In the genomic region with DNA sequence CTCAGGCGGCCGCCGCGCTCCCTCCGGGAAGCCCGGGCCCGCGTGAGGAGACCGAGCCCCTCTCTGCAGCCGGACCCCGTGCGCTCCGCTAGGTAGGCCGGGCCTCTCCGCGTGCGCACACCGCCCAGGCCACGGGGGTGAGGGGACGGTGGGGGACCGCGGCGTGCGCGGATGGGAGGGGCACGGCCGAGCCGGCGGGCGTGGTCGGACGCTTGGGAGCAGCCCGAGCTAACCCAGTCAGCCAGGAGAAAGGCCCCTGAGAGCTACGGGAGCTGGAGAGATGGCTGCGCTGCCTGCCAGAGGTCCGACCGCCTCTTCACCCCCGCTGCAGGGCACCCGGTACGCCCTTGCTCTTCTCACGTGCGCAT, we compare ENCODE assay signal across 9 mouse cellular contexts. TPM values are rescaled to one million over a fixed set of nuclear protein-coding genes. Genes with fewer than 3 reads are reported as not detected.
DNase-seq lines count a peak whose midpoint lies in the region; ATAC-seq and TF ChIP-seq lines count a peak whose summit lies in the region.
"Had no signal": no experiment of that assay in that cellular context is flagged by ENCODE, and none has a peak within 500 bp of the region (broad histone marks: within the 10 kb centered on the region; RNA-seq: fewer than 3 reads in every experiment).

No protein-coding gene starts in this region.

- 0 out of 4 replicates have a peak, but pooled peaks of 1 of the 2 experiments have one; percentile 0 for TF ChIP-seq CTCF in CH12.LX (conservative IDR thresholded peaks at IDR 0.05 in 1 of 2, IDR thresholded peaks at IDR 0.05 in 1 of 2; ENCODE audit: low read depth in 2 of 2, low read length in 2 of 2)
- no peak for TF ChIP-seq CTCF in cortical plate, adult 2 months (IDR thresholded peaks at IDR 0.05; ENCODE audit: extremely low read depth, insufficient read depth, low read length)

- no peak for TF ChIP-seq RAD21 in CH12.LX (IDR thresholded peaks at IDR 0.05; ENCODE audit: low read depth, low read length)

- peaks cover 5 to 17% of the 10 kb centered on the region in 2 experiments for H3K4me1 ChIP-seq in CH12.LX (ENCODE audit: control insufficient read depth in 1 of 2, insufficient read depth in 2 of 2)
- peaks cover 2% of the 10 kb centered on the region; the same call in 1 of the 2 replicates for H3K4me1 ChIP-seq in cortical plate, adult 2 months (ENCODE audit: control insufficient read depth, insufficient read depth, low read length)
- H3K4me1 ChIP-seq in hindbrain, embryonic 10.5 days (replicated peaks): peaks cover 23% of the 10 kb centered on the region
- H3K4me1 ChIP-seq in liver, embryonic 12.5 days: peaks cover 35% of the 10 kb centered on the region
- peaks cover 23% of the 10 kb centered on the region for H3K4me1 ChIP-seq in neural tube, embryonic 13.5 days (replicated peaks)

- peak overlapping the region; percentile 80 for H3K4me2 ChIP-seq in CH12.LX (ENCODE audit: insufficient read depth, low read depth, poor library complexity, severe bottlenecking)
- peak overlapping the region; percentile 78 for H3K4me2 ChIP-seq in liver, embryonic 12.5 days
- H3K4me2 ChIP-seq in neural tube, embryonic 13.5 days: peak overlapping the region; percentile 93

- under 1% methylated on average over 42 of the region's 42 CpGs for WGBS in hindbrain, embryonic 10.5 days
- whole genome bisulfite sequencing in liver, embryonic 12.5 days (ENCODE audit: insufficient replicate concordance): under 1% methylated on average over 41 of the region's 42 CpGs
- under 1% methylated on average over 42 of the region's 42 CpGs for WGBS in neural tube, embryonic 13.5 days

- H3K9me3 ChIP-seq in CH12.LX (replicated peaks; ENCODE audit: low read length): no peaks in the 10 kb centered on the region
- H3K9me3 ChIP-seq in hindbrain, embryonic 10.5 days: no peaks in the 10 kb centered on the region
- H3K9me3 ChIP-seq in liver, embryonic 12.5 days (replicated peaks): no peaks in the 10 kb centered on the region
- H3K9me3 ChIP-seq in neural tube, embryonic 13.5 days: no peaks in the 10 kb centered on the region

- peaks cover 18% of the 10 kb centered on the region for H3K27me3 ChIP-seq in CH12.LX (replicated peaks)
- peaks cover 5% of the 10 kb centered on the region; the same call in 1 of the 2 replicates for H3K27me3 ChIP-seq in hindbrain, embryonic 10.5 days (ENCODE audit: insufficient read depth, poor library complexity, severe bottlenecking)
- H3K27me3 ChIP-seq in liver, embryonic 12.5 days (replicated peaks): peaks cover 10% of the 10 kb centered on the region; the same call in 1 of the 2 replicates
- H3K27me3 ChIP-seq in neural tube, embryonic 13.5 days: no peaks in the 10 kb centered on the region

- peak overlapping the region; percentile 77 for H3K9ac ChIP-seq in CH12.LX (ENCODE audit: insufficient read depth, low read depth)
- peak overlapping the region; percentile 94 for H3K9ac ChIP-seq in liver, embryonic 12.5 days
- peak overlapping the region; percentile 94 for H3K9ac ChIP-seq in neural tube, embryonic 13.5 days

- no peak for TF ChIP-seq EP300 in CH12.LX (IDR thresholded peaks at IDR 0.05; ENCODE audit: low read length)

- peak; percentile 59 to 72 for DNase-seq in gastrocnemius, postnatal 4 days (ENCODE audit: low spot score in 2 of 2)
- DNase-seq in gastrocnemius, adult 18-20 months (ENCODE audit: low spot score): no peak
- DNase-seq in CH12.LX (ENCODE audit: extremely low read depth): peak; percentile 46
- no peak for DNase-seq in hindbrain, embryonic 10.5 days (ENCODE audit: low spot score)
- DNase-seq in thymus, postnatal 4 days: no peak

- peaks cover 27 to 42% of the 10 kb centered on the region in 2 experiments for H3K36me3 ChIP-seq in CH12.LX (replicated peaks in 1 of 2; ENCODE audit: control insufficient read depth in 1 of 2, insufficient read depth in 1 of 2, low read length in 1 of 2)
- H3K36me3 ChIP-seq in hindbrain, embryonic 10.5 days: peaks cover 41% of the 10 kb centered on the region
- H3K36me3 ChIP-seq in liver, embryonic 12.5 days: peaks cover 39% of the 10 kb centered on the region
- peaks cover 28% of the 10 kb centered on the region for H3K36me3 ChIP-seq in neural tube, embryonic 13.5 days

- peak; percentile 93 for ATAC-seq in liver, embryonic 12.5 days
- peak; percentile 88 for ATAC-seq in neural tube, embryonic 13.5 days (ENCODE audit: low read depth)

- in situ Hi-C loops in CH12.LX (cut with MboI; ENCODE audit: low pct_ligation_motif_present, low pct_unique_long_range_greater_than_20kb, low sequenced_read_pairs): loop anchor here (25.0 kb wide), 1 partner anchor 162 kb away; the partner anchor contains the start of gene Pck1

- dilution Hi-C loops in CH12.LX (cut with MboI; ENCODE audit: extremely low pct_ligation_motif_present, extremely low pct_unique_long_range_greater_than_20kb, low sequenced_read_pairs): no loop called here

- TF ChIP-seq POLR2A in CH12.LX (IDR thresholded peaks at IDR 0.05; ENCODE audit: low read depth, low read length): no peak
- no peak for TF ChIP-seq POLR2A in cortical plate, adult 2 months (IDR thresholded peaks at IDR 0.05; ENCODE audit: extremely low read depth, insufficient read depth, low read length)

- peaks cover 28% of the 10 kb centered on the region for H3K79me2 ChIP-seq in CH12.LX (replicated peaks; ENCODE audit: control insufficient read depth, extremely low read depth, insufficient read depth, poor library complexity, severe bottlenecking)

- 0 out of 2 replicates have a peak overlapping the region, but pooled peaks have one; percentile 18 for H3K27ac ChIP-seq in CH12.LX (ENCODE audit: insufficient read depth, low read depth)
- H3K27ac ChIP-seq in cortical plate, adult 2 months (ENCODE audit: insufficient read depth, low read length): no peak overlapping the region
- H3K27ac ChIP-seq in hindbrain, embryonic 10.5 days: peak overlapping the region; percentile 96
- H3K27ac ChIP-seq in liver, embryonic 12.5 days: peak overlapping the region; percentile 100
- peak overlapping the region; percentile 92 for H3K27ac ChIP-seq in neural tube, embryonic 13.5 days (replicated peaks)

- H3K4me3 ChIP-seq in CH12.LX (replicated peaks in 1 of 3; ENCODE audit: low read depth in 2 of 3, low read length in 2 of 3, poor library complexity in 1 of 3): peak overlapping the region; percentile 69 to 95 (median 91)
- peak overlapping the region; percentile 26 for H3K4me3 ChIP-seq in cortical plate, adult 2 months (ENCODE audit: insufficient read depth, low read length)
- peak overlapping the region; percentile 94 for H3K4me3 ChIP-seq in hindbrain, embryonic 10.5 days
- peak overlapping the region; percentile 93 for H3K4me3 ChIP-seq in liver, embryonic 12.5 days
- peak overlapping the region; percentile 97 for H3K4me3 ChIP-seq in neural tube, embryonic 13.5 days

TF ChIP-seq in CH12.LX, 34 proteins besides CTCF, POLR2A, EP300 and RAD21:
- 0 out of 2 replicates have a peak, but pooled peaks have one; percentile 49 for TF ChIP-seq RCOR1 (conservative IDR thresholded peaks at IDR 0.05; ENCODE audit: low read depth, low read length)
- 0 out of 2 replicates have a peak, but pooled peaks have one; percentile 65 for TF ChIP-seq UBTF (IDR thresholded peaks at IDR 0.05; ENCODE audit: low read depth, low read length)
- TF ChIP-seq ZC3H11A (IDR thresholded peaks at IDR 0.05; ENCODE audit: low read depth, low read length): no peak
- no peak for TF ChIP-seq E2F4 (IDR thresholded peaks at IDR 0.05; ENCODE audit: insufficient replicate concordance, low read depth, low read length)
- TF ChIP-seq CHD1 (IDR thresholded peaks at IDR 0.05; ENCODE audit: low read depth, low read length): no peak
- no peak for TF ChIP-seq BHLHE40 (IDR thresholded peaks at IDR 0.05; ENCODE audit: low read depth, low read length)
- peak; percentile 87; the same call in 1 of the 2 replicates for TF ChIP-seq MXI1 (IDR thresholded peaks at IDR 0.05; ENCODE audit: low read depth, low read length)
- TF ChIP-seq MAX (IDR thresholded peaks at IDR 0.05; ENCODE audit: low read length): peak; percentile 82
- peak; percentile 75 for TF ChIP-seq MYC (IDR thresholded peaks at IDR 0.05; ENCODE audit: low read depth, low read length)
- peak; percentile 78 for TF ChIP-seq SIN3A (IDR thresholded peaks at IDR 0.05; ENCODE audit: low read length)
- TF ChIP-seq ZMIZ1 (IDR thresholded peaks at IDR 0.05; ENCODE audit: low read depth, low read length): 0 out of 2 replicates have a peak, but pooled peaks have one; percentile 25

RNA-seq across cellular contexts. Expression of gene Rae1, which starts 0.4 kb away (rescaled TPM):
- total RNA-seq in gastrocnemius, postnatal 4 days (2021): 10 to 100 TPM; 41.8 to 44.4 TPM
- total RNA-seq in gastrocnemius, adult 18-20 months (2021): 10 to 100 TPM; 11.0 to 11.2 TPM
- total RNA-seq in CH12.LX (2012; rRNA removed) (86.3 and 97.7 TPM in 2 replicates), CH12.LX (2014; rRNA removed) (114 and 115 TPM in 2 replicates)
- 86.1 and 95.0 TPM in 2 replicates for polyA plus RNA-seq in CH12.LX (2012; ENCODE audit: insufficient read length, low read depth)
- 68.4 and 79.6 TPM in 2 replicates for polyA plus RNA-seq in cortical plate, adult 2 months (2012; rRNA removed)
- 158 and 162 TPM in 2 replicates for polyA plus RNA-seq in hindbrain, embryonic 10.5 days (2016; fragmentation: Nextera tagmentation; extraction: Ambion mirVana)
- polyA plus RNA-seq in liver, embryonic 12.5 days (2016; fragmentation: Nextera tagmentation; extraction: Ambion mirVana): 117 and 119 TPM in 2 replicates
- 106 and 110 TPM in 2 replicates for polyA plus RNA-seq in neural tube, embryonic 13.5 days (2015; fragmentation: Nextera tagmentation; extraction: Ambion mirVana)

RNA-seq across cellular contexts. Expression of gene Rbm38, which starts 20.0 kb away (rescaled TPM):
- 100 to 1,000 TPM; 114 to 119 TPM for total RNA-seq in gastrocnemius, postnatal 4 days (2021)
- 100 to 1,000 TPM; 225 to 230 TPM for total RNA-seq in gastrocnemius, adult 18-20 months (2021)
- 19.4 and 20.7 TPM in 2 replicates for total RNA-seq in CH12.LX (2012; rRNA removed)
- 11.3 and 14.4 TPM in 2 replicates for total RNA-seq in CH12.LX (2014; rRNA removed)
- polyA plus RNA-seq in CH12.LX (2012; ENCODE audit: insufficient read length, low read depth): 83.9 and 85.4 TPM in 2 replicates
- polyA plus RNA-seq in cortical plate, adult 2 months (2012; rRNA removed): 5.2 and 5.9 TPM in 2 replicates
- 92.3 and 95.9 TPM in 2 replicates for polyA plus RNA-seq in hindbrain, embryonic 10.5 days (2016; fragmentation: Nextera tagmentation; extraction: Ambion mirVana)
- 305 and 313 TPM in 2 replicates for polyA plus RNA-seq in liver, embryonic 12.5 days (2016; fragmentation: Nextera tagmentation; extraction: Ambion mirVana)
- 18.3 and 21.5 TPM in 2 replicates for polyA plus RNA-seq in neural tube, embryonic 13.5 days (2015; fragmentation: Nextera tagmentation; extraction: Ambion mirVana)

RNA-seq across cellular contexts. Expression of gene Spo11, which starts 22.8 kb away (rescaled TPM):
- total RNA-seq in gastrocnemius, postnatal 4 days (2021): not detected
- total RNA-seq in gastrocnemius, adult 18-20 months (2021): not detected
- 0.13 and 0.34 TPM in 2 replicates for total RNA-seq in CH12.LX (2012; rRNA removed)
- not detected in 2 replicates for total RNA-seq in CH12.LX (2014; rRNA removed)
- 0.08 and 0.16 TPM in 2 replicates for polyA plus RNA-seq in CH12.LX (2012; ENCODE audit: insufficient read length, low read depth)
- 0.36 and 0.67 TPM in 2 replicates for polyA plus RNA-seq in cortical plate, adult 2 months (2012; rRNA removed)
- polyA plus RNA-seq in hindbrain, embryonic 10.5 days (2016; fragmentation: Nextera tagmentation; extraction: Ambion mirVana): 0.47 and 0.49 TPM in 2 replicates
- polyA plus RNA-seq in liver, embryonic 12.5 days (2016; fragmentation: Nextera tagmentation; extraction: Ambion mirVana): 0.10 TPM in 1 of 2 replicates, not detected in the other
- 0.43 and 0.48 TPM in 2 replicates for polyA plus RNA-seq in neural tube, embryonic 13.5 days (2015; fragmentation: Nextera tagmentation; extraction: Ambion mirVana)
- total RNA-seq: adrenal gland, postnatal 4 days had no signal

Comparison
In these comparisons a context has a peak if more than half of its experiments do, and no peak if none do; other contexts are left out.
1. DNase-seq: peak in gastrocnemius, postnatal 4 days (2 of 2) and CH12.LX (single experiment); none in gastrocnemius, adult 18-20 months (single experiment), hindbrain, embryonic 10.5 days (single experiment) and thymus, postnatal 4 days (single experiment).
2. H3K4me3 ChIP-seq: peak in every context shown above with its lines; median percentile 97 in neural tube, embryonic 13.5 days; 94 in hindbrain, embryonic 10.5 days; 93 in liver, embryonic 12.5 days; 91 in CH12.LX; 26 in cortical plate, adult 2 months.
3. Peak in every context shown above with its lines, with median percentiles within 50 percentile points of each other: H3K4me2 ChIP-seq and H3K9ac ChIP-seq.